Mouse (Mus musculus): ENCODE data around the gene Arhgef10l. TPM values are rescaled to one million over a fixed set of nuclear protein-coding genes. Genes with fewer than 3 reads are reported as not detected.

Arhgef10l gene
- polyA plus RNA-seq, 1 experiment from 2014 or later, result 13.4 TPM

DNA sequence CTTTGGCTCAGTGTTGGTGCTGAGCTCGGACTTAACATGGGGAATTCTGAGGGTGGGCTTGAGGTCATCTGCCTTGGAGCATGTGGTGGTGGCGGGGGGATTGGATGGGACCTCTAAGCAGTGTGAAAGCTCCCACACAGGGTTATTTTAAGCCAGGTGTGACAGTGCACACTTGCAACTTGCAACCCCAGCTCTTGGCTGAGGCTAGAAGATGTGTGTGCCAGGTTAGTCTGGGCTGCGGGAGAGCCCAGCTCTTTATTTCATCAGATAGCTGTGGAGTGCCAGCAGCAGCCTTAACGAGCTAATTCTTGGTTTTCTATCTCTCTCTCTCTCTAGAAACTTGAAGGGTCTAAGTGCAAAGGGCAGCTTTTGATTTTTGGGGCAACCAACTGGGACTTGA is 41.8 kb upstream of the Arhgef10l start:
- ATAC-seq (ENCODE audit: low read depth), result no peak
- Histone ChIP-seq H3K27ac (replicated peaks; ENCODE audit: low read depth, low read length) (no peak overlapping the region), H3K4me3 (ENCODE audit: low read depth, low read length) (no peak overlapping the region), H3K36me3 (ENCODE audit: control insufficient read depth, insufficient read depth, low read length) (peaks cover 62% of the 10 kb centered on the region), H3K4me2 (ENCODE audit: low read depth, low read length) (no peak overlapping the region), H3K27me3 (replicated peaks; ENCODE audit: control insufficient read depth, insufficient read depth, low read length) (no peaks in the 10 kb centered on the region), H3K4me1 (ENCODE audit: control insufficient read depth, insufficient read depth, low read length) (peaks cover 8% of the 10 kb centered on the region; the same call in 1 of the 2 replicates), H3K9me3 (ENCODE audit: control insufficient read depth, low read length) (no peaks in the 10 kb centered on the region), H3K9ac (ENCODE audit: low read depth, low read length) (no peak overlapping the region)
- no peak for DNase-seq (ENCODE audit: low spot score)
- WGBS, result 76% methylated on average over 4 of the region's 4 CpGs

DNA sequence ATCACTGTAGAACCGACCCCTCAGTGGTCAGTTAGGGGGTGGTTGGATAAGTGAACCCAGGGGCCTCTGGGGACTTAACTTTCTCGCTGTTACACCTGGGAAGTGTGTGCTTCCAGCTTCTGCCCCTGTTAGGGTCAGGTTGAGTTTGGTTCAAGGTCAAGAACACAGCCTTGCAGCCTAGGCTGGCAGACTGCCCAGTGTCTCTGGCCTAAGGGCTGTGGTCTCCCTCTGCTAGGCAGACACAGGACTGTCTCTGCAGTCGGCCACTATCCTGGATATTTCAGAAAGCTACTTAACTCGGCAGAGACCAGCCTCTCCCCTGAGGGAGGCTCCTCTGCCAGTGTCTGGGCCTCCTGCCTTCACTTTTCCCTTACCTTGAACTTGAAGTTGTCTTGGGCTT is 38.4 kb upstream of the Arhgef10l start:
- WGBS, result 37% methylated on average over 4 of the region's 4 CpGs
- no peak for ATAC-seq (ENCODE audit: low read depth)
- H3K9ac ChIP-seq (ENCODE audit: low read depth, low read length), result peak overlapping the region; percentile 97
- no peak for DNase-seq (ENCODE audit: low spot score)
- H3K4me1 ChIP-seq (ENCODE audit: control insufficient read depth, insufficient read depth, low read length), result peaks cover 22% of the 10 kb centered on the region
- H3K4me2 ChIP-seq (ENCODE audit: low read depth, low read length), result peak overlapping the region; percentile 73
- no peaks in the 10 kb centered on the region for H3K9me3 ChIP-seq (ENCODE audit: control insufficient read depth, low read length)
- peaks cover 27% of the 10 kb centered on the region for H3K36me3 ChIP-seq (ENCODE audit: control insufficient read depth, insufficient read depth, low read length)
- H3K27me3 ChIP-seq (replicated peaks; ENCODE audit: control insufficient read depth, insufficient read depth, low read length), result peaks cover 3% of the 10 kb centered on the region; the same call in 1 of the 2 replicates
- H3K4me3 ChIP-seq (ENCODE audit: low read depth, low read length), result peak overlapping the region; percentile 86
- H3K27ac ChIP-seq (replicated peaks; ENCODE audit: low read depth, low read length), result peak overlapping the region; percentile 98; the same call in 1 of the 2 replicates

- WGBS, result 9% methylated on average over 8 of the region's 8 CpGs
- no peaks in the 10 kb centered on the region for H3K9me3 ChIP-seq (ENCODE audit: control insufficient read depth, low read length)
- H3K4me3 ChIP-seq (ENCODE audit: low read depth, low read length), result peak overlapping the region; percentile 86
- H3K27me3 ChIP-seq (replicated peaks; ENCODE audit: control insufficient read depth, insufficient read depth, low read length), result peaks cover 8% of the 10 kb centered on the region; the same call in 1 of the 2 replicates
- ATAC-seq (ENCODE audit: low read depth) (no peak), DNase-seq (ENCODE audit: low spot score) (peak; percentile 10)
- peak overlapping the region; percentile 98 for H3K27ac ChIP-seq (replicated peaks; ENCODE audit: low read depth, low read length)
- H3K9ac ChIP-seq (ENCODE audit: low read depth, low read length), result peak overlapping the region; percentile 97
- peak overlapping the region; percentile 73 for H3K4me2 ChIP-seq (ENCODE audit: low read depth, low read length)
- H3K36me3 ChIP-seq (ENCODE audit: control insufficient read depth, insufficient read depth, low read length), result peaks cover 22% of the 10 kb centered on the region
- peaks cover 23% of the 10 kb centered on the region for H3K4me1 ChIP-seq (ENCODE audit: control insufficient read depth, insufficient read depth, low read length)
These were observed 37.8 kb upstream of the Arhgef10l start for GRCm38 (mm10) chr4:140703636-140704035.

DNA sequence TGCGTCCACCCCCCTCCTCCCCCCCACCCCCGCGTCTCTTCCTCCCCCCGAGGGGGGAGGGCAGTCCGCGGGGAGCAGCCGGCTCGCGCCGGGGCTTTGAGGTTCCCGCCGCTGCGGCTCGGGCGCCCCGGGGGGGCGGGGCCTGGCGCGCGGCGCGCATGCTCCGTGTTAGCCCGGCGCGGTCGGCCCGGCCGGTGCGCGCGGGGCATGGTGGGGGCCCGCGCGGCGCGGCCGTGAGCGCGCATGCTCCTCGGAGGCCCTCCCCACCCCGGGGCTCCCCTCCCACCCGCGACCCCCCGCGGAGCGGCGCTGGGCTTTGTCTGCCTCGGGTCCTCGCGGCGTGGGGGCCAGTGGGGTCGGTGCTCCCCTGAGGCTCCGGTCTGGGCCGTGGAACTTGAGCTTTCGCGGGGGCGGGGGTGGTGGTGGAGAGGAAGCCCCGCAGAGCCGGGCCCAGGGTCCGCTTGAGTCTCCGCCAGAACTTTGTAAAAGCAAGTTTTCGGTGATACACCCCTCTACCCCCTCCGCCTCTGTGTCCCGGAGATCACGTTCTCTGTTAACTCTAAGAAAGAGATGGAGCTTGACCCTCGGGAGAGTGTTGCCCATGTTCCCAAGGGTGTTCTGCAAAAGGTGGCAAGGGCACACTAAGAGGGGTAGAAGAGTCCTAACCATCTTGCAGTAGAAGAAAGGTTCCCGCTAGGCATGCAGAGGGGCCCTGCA is 37.0 kb upstream of the Arhgef10l start:
- Histone ChIP-seq H3K9ac (ENCODE audit: low read depth, low read length) (peak overlapping the region; percentile 97), H3K4me2 (ENCODE audit: low read depth, low read length) (peak overlapping the region; percentile 73), H3K36me3 (ENCODE audit: control insufficient read depth, insufficient read depth, low read length) (peaks cover 14% of the 10 kb centered on the region; the same call in 1 of the 2 replicates), H3K4me1 (ENCODE audit: control insufficient read depth, insufficient read depth, low read length) (peaks cover 23% of the 10 kb centered on the region), H3K27me3 (replicated peaks; ENCODE audit: control insufficient read depth, insufficient read depth, low read length) (peaks cover 8% of the 10 kb centered on the region; the same call in 1 of the 2 replicates), H3K4me3 (ENCODE audit: low read depth, low read length) (peak overlapping the region; percentile 86), H3K27ac (replicated peaks; ENCODE audit: low read depth, low read length) (peak overlapping the region; percentile 98), H3K9me3 (ENCODE audit: control insufficient read depth, low read length) (no peaks in the 10 kb centered on the region)
- ATAC-seq (ENCODE audit: low read depth) (peak; percentile 73), DNase-seq (ENCODE audit: low spot score) (peak; percentile 92)
- under 1% methylated on average over 8 of the region's 68 CpGs for WGBS

DNA sequence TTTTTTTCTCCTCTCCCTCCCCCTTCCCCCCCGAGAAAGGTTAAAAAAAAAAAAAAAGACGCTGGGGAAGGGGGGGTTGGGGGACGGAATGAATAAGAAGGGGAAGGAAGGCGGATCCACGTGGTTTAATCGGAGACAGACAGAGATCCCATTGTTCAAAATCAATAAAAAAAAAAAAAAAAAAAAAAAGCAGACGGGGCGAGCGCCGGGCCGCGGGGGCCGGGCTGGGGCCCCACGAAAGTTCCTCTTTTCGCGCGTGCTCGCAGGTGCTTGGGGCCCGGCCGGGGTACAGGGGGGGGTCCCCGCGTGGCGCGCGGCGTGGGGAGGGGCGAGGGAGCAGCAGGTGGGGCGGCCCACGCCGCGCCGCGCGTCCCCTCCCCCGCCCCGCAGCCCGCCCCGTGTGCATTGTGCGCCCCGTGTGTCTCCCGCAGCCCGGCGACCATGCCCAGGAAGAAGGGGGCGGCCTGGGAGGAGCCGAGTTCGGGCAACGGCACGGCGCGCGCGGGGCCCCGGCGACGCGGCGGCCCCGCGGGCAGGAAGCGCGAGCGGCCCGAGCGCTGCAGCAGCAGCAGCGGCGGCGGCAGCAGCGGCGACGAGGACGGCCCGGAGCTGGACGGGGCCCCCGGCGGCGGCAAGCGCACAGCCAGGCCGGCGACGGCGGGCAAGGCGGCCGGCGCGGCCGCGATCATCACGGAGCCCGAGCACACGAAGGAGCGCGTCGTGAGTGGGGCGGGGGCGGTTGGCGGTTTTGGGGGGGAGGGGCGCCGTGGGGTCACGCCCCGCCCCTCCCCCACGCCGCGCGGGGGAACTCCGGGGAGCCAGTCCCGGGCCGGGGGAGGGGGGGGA is 36.1 kb upstream of the Arhgef10l start:
- Histone ChIP-seq H3K36me3 (ENCODE audit: control insufficient read depth, insufficient read depth, low read length) (peaks cover 14% of the 10 kb centered on the region; the same call in 1 of the 2 replicates), H3K4me2 (ENCODE audit: low read depth, low read length) (peak overlapping the region; percentile 73), H3K4me1 (ENCODE audit: control insufficient read depth, insufficient read depth, low read length) (peaks cover 23% of the 10 kb centered on the region), H3K27me3 (replicated peaks; ENCODE audit: control insufficient read depth, insufficient read depth, low read length) (peaks cover 8% of the 10 kb centered on the region; the same call in 1 of the 2 replicates), H3K4me3 (ENCODE audit: low read depth, low read length) (peak overlapping the region; percentile 86), H3K9ac (ENCODE audit: low read depth, low read length) (peak overlapping the region; percentile 97), H3K9me3 (ENCODE audit: control insufficient read depth, low read length) (no peaks in the 10 kb centered on the region), H3K27ac (replicated peaks; ENCODE audit: low read depth, low read length) (peak overlapping the region; percentile 98)
- whole genome bisulfite sequencing, result 0% methylated on average over 9 of the region's 107 CpGs
- peak; percentile 10; the same call in 1 of the 2 replicates for ATAC-seq (ENCODE audit: low read depth)
- peak; percentile 75 for DNase-seq (ENCODE audit: low spot score)

- peaks cover 9% of the 10 kb centered on the region; the same call in 1 of the 2 replicates for H3K36me3 ChIP-seq (ENCODE audit: control insufficient read depth, insufficient read depth, low read length)
- H3K9ac ChIP-seq (ENCODE audit: low read depth, low read length), result peak overlapping the region; percentile 97
- peak overlapping the region; percentile 73 for H3K4me2 ChIP-seq (ENCODE audit: low read depth, low read length)
- no peaks in the 10 kb centered on the region for H3K9me3 ChIP-seq (ENCODE audit: control insufficient read depth, low read length)
- DNase-seq (ENCODE audit: low spot score) (peak; percentile 92), ATAC-seq (ENCODE audit: low read depth) (peak; percentile 81)
- peak overlapping the region; percentile 98 for H3K27ac ChIP-seq (replicated peaks; ENCODE audit: low read depth, low read length)
- under 1% methylated on average over 29 of the region's 61 CpGs for WGBS
- H3K27me3 ChIP-seq (replicated peaks; ENCODE audit: control insufficient read depth, insufficient read depth, low read length), result peaks cover 8% of the 10 kb centered on the region; the same call in 1 of the 2 replicates
- peak overlapping the region; percentile 86 for H3K4me3 ChIP-seq (ENCODE audit: low read depth, low read length)
- H3K4me1 ChIP-seq (ENCODE audit: control insufficient read depth, insufficient read depth, low read length), result peaks cover 23% of the 10 kb centered on the region
These were observed 35.4 kb upstream of the Arhgef10l start for GRCm38 (mm10) chr4:140701049-140701715.

DNA sequence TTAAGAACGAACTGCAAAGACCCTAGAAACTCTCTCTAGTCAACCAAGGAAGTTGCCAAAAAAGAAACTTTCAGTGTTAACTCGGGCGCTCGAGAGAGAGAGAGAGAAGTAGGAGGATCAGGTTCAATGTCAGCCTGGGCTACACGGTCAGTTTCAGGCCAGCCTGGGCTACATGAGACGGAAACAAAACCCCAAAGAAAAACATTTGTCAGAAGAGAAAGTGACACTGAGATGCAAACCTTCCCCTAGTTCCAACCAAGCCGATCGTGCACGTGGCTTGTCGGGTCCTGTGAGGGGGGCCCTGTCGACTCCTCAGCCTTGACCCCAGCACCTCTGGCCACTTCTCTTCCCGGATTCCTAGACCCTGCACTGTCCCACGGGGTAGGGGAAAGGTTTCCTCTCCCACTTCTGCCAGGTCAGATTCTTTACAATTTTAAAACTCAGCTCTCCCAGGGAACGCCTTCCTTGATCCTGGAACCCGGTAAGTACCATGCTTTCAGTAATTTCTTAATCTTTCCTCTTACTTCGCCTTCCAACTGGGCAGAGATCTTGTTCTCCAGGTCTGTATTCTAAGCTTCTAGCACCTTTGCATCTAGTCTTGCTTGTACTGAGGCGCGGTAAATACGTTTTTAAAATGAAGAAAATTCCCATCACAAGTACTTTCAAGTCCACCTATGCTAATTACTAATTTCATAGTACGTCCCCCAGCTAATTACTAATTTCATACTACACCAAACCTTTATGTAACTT is 34.6 kb upstream of the Arhgef10l start, which contains the start of gene Rcc2:
TSS of gene Rcc2 (plus strand) at position 273 of the 750 bp plus-strand sequence.
- H3K27me3 ChIP-seq (replicated peaks; ENCODE audit: control insufficient read depth, insufficient read depth, low read length), result peaks cover 8% of the 10 kb centered on the region; the same call in 1 of the 2 replicates
- H3K4me2 ChIP-seq (ENCODE audit: low read depth, low read length), result peak within 1 kb of the TSS; percentile 73
- peak within 1 kb of the TSS; percentile 98 for H3K27ac ChIP-seq (replicated peaks; ENCODE audit: low read depth, low read length)
- DNase-seq (ENCODE audit: low spot score) (peak; percentile 39), ATAC-seq (ENCODE audit: low read depth) (no peak)
- peaks cover 23% of the 10 kb centered on the region for H3K4me1 ChIP-seq (ENCODE audit: control insufficient read depth, insufficient read depth, low read length)
- H3K9ac ChIP-seq (ENCODE audit: low read depth, low read length), result peak within 1 kb of the TSS; percentile 97
- no peaks in the 10 kb centered on the region for H3K9me3 ChIP-seq (ENCODE audit: control insufficient read depth, low read length)
- peak within 1 kb of the TSS; percentile 86 for H3K4me3 ChIP-seq (ENCODE audit: low read depth, low read length)
- peaks cover 4% of the 10 kb centered on the region; the same call in 1 of the 2 replicates for H3K36me3 ChIP-seq (ENCODE audit: control insufficient read depth, insufficient read depth, low read length)
- 6% methylated on average over 19 of the region's 20 CpGs for WGBS
